Mouse (Mus musculus) C2C12 (cell line): ENCODE data around the gene Cilp. TPM values are rescaled to one million over a fixed set of nuclear protein-coding genes. Genes with fewer than 3 reads are reported as not detected.

Source experiments
- H3K27me3 ChIP-seq: one replicate; pipeline ENCODE4 v1.6.1; 2011; ENCODE audit not compliant: control insufficient read depth, insufficient read depth, insufficient read length
- H3K36me3 ChIP-seq: one replicate; pipeline ENCODE4 v1.6.1; 2011; ENCODE audit not compliant: control insufficient read depth, insufficient read depth
- H3K4me3 ChIP-seq: one replicate; pipeline ENCODE4 v1.5.1; 2011; ENCODE audit warnings: mild to moderate bottlenecking, control low read depth; ENCODE audit not compliant: poor library complexity, insufficient read depth, severe bottlenecking
- H3K79me2 ChIP-seq: one replicate; pipeline ENCODE4 v1.6.1; 2011; ENCODE audit not compliant: control insufficient read depth, insufficient read depth
- H3K79me3 ChIP-seq: one replicate; pipeline ENCODE4 v1.6.1; 2011; ENCODE audit warnings: low read depth, control low read depth
- H3ac ChIP-seq: one replicate; pipeline ENCODE3; 2011; ENCODE audit warnings: low read depth; ENCODE audit not compliant: control insufficient read depth, insufficient read length
- CEBPB ChIP-seq: IDR thresholded peaks from one replicate; pipeline ENCODE4 v1.6.1; 2011; ENCODE audit warnings: low read depth, mild to moderate bottlenecking, control low read depth, moderate library complexity
- CTCF ChIP-seq: IDR thresholded peaks from one replicate; pipeline ENCODE4 v1.5.1; 2011; ENCODE audit not compliant: control insufficient read depth, insufficient read depth, insufficient read length
- FOSL1 ChIP-seq: IDR thresholded peaks from one replicate; pipeline ENCODE4 v1.8.0; 2011; ENCODE audit warnings: mild to moderate bottlenecking, low read length; ENCODE audit not compliant: poor library complexity, insufficient read depth, severe bottlenecking
- MAX ChIP-seq: IDR thresholded peaks from one replicate; pipeline ENCODE4 v1.6.1; 2011; ENCODE audit warnings: mild to moderate bottlenecking, control low read depth
- MYOD1 ChIP-seq: IDR thresholded peaks from one replicate; pipeline ENCODE4 v1.6.1; 2011; ENCODE audit warnings: low read depth; ENCODE audit not compliant: control insufficient read depth, insufficient read length
- MYOG ChIP-seq: IDR thresholded peaks from one replicate; pipeline ENCODE4 v1.6.1; 2011; ENCODE audit not compliant: control insufficient read depth, insufficient read length; ENCODE audit errors: extremely low read depth
- USF1 ChIP-seq: IDR thresholded peaks from one replicate; pipeline ENCODE4 v1.6.1; 2011; ENCODE audit warnings: low read depth, mild to moderate bottlenecking, control low read depth, moderate library complexity
- polyA plus RNA-seq: library from polyadenylated mRNA; unstranded; fragments of >200 nt; fragmentation: generic; extraction: Trizol; gene quantifications from one replicate; pipeline ENCODE4 v1.2.1, GENCODE M21; 2012; ENCODE audit warnings: missing spikeins

The Cilp gene
- polyA plus RNA-seq, 1 experiment: 0.01 TPM

GRCm38 (mm10) chr9:65302327-65302983 lies 37.5 kb downstream of the Cilp start:
- peaks cover 58% of the 10 kb centered on the region for H3K36me3 ChIP-seq

GRCm38 (mm10) chr9:65303586-65303985 lies 38.6 kb downstream of the Cilp start:
- peaks cover 55% of the 10 kb centered on the region for H3K36me3 ChIP-seq
- H3K79me2 ChIP-seq: peaks cover 5% of the 10 kb centered on the region

More at GRCm38 (mm10) chr9:65302327-65302983, 37.5 kb downstream of the Cilp start:
- Histone ChIP-seq H3K4me3 (no peak overlapping the region), H3K79me3 (no peaks in the 10 kb centered on the region), H3K79me2 (peaks cover 13% of the 10 kb centered on the region), H3K27me3 (no peaks in the 10 kb centered on the region), H3ac (no peak overlapping the region)
- TF ChIP-seq MAX: no peak
- no peak for TF ChIP-seq MYOG
- no peak for TF ChIP-seq CEBPB
- TF ChIP-seq CTCF: no peak
- TF ChIP-seq MYOD1: no peak
- no peak for TF ChIP-seq FOSL1
- no peak for TF ChIP-seq USF1

DNA sequence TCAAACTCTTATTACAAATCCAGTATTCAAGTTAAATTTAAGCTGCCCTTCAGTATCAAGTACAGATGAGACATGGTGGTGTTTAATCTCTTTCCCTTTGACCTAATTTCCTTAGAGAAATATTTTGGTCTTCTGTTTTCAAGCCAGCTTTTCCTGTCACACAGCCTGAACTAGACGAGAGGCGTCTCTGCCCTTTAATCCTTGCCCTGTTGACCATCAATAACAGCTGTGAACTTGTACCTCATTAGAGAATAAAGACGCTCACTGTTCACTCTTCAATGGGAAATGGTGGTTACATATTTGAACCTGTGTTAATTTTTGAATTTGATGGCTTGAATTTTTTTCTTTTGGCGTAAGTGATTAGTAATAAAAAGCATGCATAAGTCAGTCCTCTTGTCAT lies 39.3 kb downstream of the Cilp start:
- TF ChIP-seq MAX (no peak), FOSL1 (no peak), CEBPB (no peak), MYOG (no peak), USF1 (no peak), MYOD1 (no peak), CTCF (no peak)
- Histone ChIP-seq H3K36me3 (peaks cover 61% of the 10 kb centered on the region), H3ac (no peak overlapping the region), H3K27me3 (no peaks in the 10 kb centered on the region), H3K4me3 (no peak overlapping the region), H3K79me2 (no peaks in the 10 kb centered on the region), H3K79me3 (no peaks in the 10 kb centered on the region)

More at GRCm38 (mm10) chr9:65303586-65303985, 38.6 kb downstream of the Cilp start:
- no peaks in the 10 kb centered on the region for H3K79me3 ChIP-seq
- no peaks in the 10 kb centered on the region for H3K27me3 ChIP-seq
- H3K4me3 ChIP-seq: no peak overlapping the region
- H3ac ChIP-seq: no peak overlapping the region
- TF ChIP-seq MYOG (no peak), FOSL1 (no peak), CTCF (no peak), MYOD1 (no peak), CEBPB (no peak), MAX (no peak), USF1 (no peak)

- H3K79me2 ChIP-seq: no peaks in the 10 kb centered on the region
- TF ChIP-seq MYOG: no peak
- TF ChIP-seq FOSL1: no peak
- no peak for TF ChIP-seq CTCF
- TF ChIP-seq USF1: no peak
- no peak for TF ChIP-seq MYOD1
- TF ChIP-seq MAX: no peak
- TF ChIP-seq CEBPB: no peak
- H3K4me3 ChIP-seq: no peak overlapping the region
- H3ac ChIP-seq: no peak overlapping the region
- H3K79me3 ChIP-seq: no peaks in the 10 kb centered on the region
- peaks cover 67% of the 10 kb centered on the region for H3K36me3 ChIP-seq
- no peaks in the 10 kb centered on the region for H3K27me3 ChIP-seq
Observed at GRCm38 (mm10) chr9:65306672-65307071, 41.7 kb downstream of the Cilp start.

- H3K27me3 ChIP-seq: no peaks in the 10 kb centered on the region
- no peak overlapping the region for H3ac ChIP-seq
- peaks cover 59% of the 10 kb centered on the region for H3K36me3 ChIP-seq
- no peaks in the 10 kb centered on the region for H3K79me3 ChIP-seq
- no peak overlapping the region for H3K4me3 ChIP-seq
- TF ChIP-seq FOSL1 (no peak), CTCF (no peak), MYOG (no peak), MYOD1 (no peak), MAX (no peak), USF1 (no peak), CEBPB (no peak)
- no peaks in the 10 kb centered on the region for H3K79me2 ChIP-seq
Observed at GRCm38 (mm10) chr9:65308011-65308410, 43.0 kb downstream of the Cilp start.

- Histone ChIP-seq H3ac (no peak overlapping the region), H3K36me3 (peaks cover 53% of the 10 kb centered on the region), H3K27me3 (no peaks in the 10 kb centered on the region), H3K79me2 (no peaks in the 10 kb centered on the region), H3K4me3 (no peak overlapping the region), H3K79me3 (no peaks in the 10 kb centered on the region)
- TF ChIP-seq MYOD1: no peak
- no peak for TF ChIP-seq USF1
- TF ChIP-seq CTCF: no peak
- TF ChIP-seq MYOG: no peak
- TF ChIP-seq CEBPB: no peak
- TF ChIP-seq MAX: no peak
- no peak for TF ChIP-seq FOSL1
Observed at GRCm38 (mm10) chr9:65312669-65313357, 47.8 kb downstream of the Cilp start.
